Mouse (Mus musculus) gastrocnemius, postnatal 4 days (tissue): ENCODE measurements around the gene Otulin. TPM values are rescaled to one million over a fixed set of nuclear protein-coding genes. Genes with fewer than 3 reads are reported as not detected.

ENCODE experiments used
- DNase-seq, 2 experiments: peaks; one replicate each; pipeline ENCODE4 v3.0.0; 2021 to 2022; ENCODE audit warnings: low spot score in 2 of 2, mixed read lengths in 2 of 2
- total RNA-seq, 2 experiments: library from RNA; stranded (reverse); gene quantifications; 2 replicates each; pipeline ENCODE4 v1.2.3; 2021

The Otulin gene
- total RNA-seq, 2 experiments from 2014 or later: 23.8 to 28.1 TPM

- DNase-seq: no peak
Observed at GRCm38 (mm10) chr15:27552129-27552700, 78.3 kb downstream of the Otulin start.

DNA sequence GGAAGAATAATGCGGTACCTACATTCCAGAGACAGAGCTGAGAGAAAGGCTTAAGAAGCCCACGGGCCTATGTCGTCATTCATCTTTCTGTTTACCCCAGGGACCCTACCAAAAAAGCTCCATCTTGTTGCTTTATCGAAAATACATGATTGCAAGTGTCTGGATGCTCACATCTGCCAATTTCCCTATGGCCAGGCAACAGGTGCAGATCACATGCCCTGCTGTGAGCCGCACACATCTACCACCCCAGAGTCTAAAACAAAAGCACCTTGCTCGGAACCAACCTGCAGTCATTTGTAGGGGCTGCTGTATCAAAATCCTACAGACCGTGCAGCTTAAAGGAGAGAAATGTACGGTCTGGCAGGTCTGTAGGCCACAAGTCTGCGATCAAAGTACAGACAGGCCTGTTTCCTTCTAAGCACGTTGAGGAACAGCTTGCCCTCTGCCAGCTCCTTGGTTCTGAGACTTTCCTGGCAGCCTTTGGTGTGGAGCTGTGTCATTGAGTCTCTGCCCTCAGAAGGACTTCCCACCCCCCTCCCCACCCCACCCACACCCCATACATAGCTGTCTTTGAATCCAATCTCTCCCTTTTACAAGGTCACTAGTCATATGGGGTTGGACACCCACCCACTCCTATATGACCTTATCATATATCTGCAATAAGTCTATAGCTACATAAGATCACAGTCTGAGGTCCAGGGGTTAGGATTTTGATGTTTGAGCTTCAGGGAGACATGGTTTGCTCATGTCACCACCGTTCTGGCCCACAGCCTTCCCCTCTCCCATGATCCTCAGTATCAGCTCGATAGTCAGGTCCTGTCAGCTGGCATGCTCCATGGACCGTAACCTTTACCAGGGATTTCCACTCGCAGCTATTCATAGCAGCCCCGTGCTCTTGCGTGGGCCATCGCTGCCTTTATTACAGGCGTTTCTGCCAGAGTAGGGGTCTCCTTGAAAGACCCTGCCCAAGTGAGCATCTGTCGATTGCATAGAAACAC is 79.1 kb downstream of the Otulin start:
- no peak for DNase-seq

DNA sequence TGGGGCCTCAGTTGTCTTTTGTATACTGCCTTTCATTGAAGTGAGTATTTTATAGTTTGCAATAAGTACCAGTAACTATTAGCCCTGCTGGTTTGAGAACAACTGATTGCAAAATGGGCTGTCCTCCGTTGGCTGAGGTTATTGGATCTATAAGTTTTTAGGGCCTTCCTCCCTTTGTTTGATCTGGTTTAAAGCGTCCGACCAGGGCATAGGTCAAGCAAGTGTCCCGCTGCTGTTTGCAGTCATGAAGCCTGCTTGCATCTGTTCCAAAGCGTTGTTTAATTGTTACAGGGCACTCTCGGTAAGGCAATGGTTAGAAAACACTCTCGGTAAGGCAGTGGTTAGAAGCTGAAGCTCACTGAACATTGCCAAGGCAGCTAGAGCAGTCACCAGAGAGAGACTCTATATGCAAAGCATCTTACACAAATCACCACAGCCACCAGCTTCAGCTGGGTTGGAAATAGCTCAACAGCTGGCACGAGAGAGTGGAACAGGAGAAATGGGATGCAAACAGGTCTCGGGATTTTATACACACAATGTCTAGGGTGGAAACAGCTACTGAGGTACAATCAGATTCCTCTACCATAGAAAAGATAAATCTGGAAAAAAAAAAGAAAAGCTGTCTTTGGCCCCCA is 80.0 kb downstream of the Otulin start:
- no peak for DNase-seq

DNA sequence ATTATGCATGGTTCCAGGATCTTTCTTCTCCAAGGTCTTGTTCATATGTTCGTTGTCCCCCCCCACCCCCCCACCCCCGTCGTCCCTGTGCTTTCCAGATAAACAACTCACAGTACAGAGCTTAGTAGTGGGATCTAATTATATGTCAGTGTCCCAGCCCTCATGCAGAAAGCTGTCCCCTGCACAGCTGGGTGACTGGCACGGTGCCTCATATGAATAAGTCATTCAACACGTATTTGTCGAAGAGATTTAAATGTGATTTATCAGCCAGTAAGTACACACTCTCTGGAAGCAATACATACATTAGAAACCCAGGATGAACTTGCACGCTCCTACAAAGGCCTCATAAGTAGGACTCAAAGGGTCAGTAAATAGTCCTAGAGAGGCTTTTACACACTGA is 80.6 kb downstream of the Otulin start:
- no peak for DNase-seq

- DNase-seq: no peak
Observed at GRCm38 (mm10) chr15:27549071-27549470, 81.4 kb downstream of the Otulin start.

GRCm38 (mm10) chr15:27548110-27548509 is 82.4 kb downstream of the Otulin start:
- DNase-seq: no peak

- DNase-seq: no peak
Observed at GRCm38 (mm10) chr15:27545203-27545602, 85.3 kb downstream of the Otulin start.

GRCm38 (mm10) chr15:27539745-27540144 is 90.7 kb downstream of the Otulin start:
- no peak for DNase-seq

DNA sequence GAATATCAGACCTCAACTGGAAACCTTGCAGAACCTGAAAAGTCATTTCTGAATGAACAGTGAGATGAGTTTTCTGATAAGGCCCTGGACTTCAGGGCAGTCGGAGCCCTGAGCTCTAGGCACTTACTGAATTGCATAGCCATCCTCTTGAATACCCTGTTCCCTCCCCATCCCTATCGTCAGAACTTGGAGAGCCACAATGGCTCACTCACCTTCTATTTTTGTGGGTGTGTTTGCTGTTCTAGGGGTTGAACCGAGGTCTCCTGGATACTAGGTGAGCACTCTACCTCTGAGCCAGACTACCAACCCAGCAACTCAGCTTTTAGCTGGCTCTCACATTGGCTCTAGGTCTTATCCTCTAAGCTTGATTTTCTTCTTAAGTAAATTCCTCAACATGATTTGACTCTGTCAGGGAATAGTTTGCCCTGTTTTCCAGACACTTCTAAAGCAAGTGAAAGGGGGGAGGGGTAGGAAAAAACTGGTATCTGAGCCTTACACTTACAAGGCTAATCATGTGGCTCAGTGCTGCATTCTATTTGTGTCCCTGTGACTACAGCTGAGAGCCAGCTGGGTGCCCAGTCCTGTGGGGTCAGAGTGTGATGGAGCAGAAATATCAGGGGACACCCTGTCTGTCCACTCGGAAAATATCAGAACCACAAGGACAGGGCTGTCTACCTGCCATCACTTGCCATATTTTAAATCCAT is 92.8 kb downstream of the Otulin start:
- no peak for DNase-seq

DNA sequence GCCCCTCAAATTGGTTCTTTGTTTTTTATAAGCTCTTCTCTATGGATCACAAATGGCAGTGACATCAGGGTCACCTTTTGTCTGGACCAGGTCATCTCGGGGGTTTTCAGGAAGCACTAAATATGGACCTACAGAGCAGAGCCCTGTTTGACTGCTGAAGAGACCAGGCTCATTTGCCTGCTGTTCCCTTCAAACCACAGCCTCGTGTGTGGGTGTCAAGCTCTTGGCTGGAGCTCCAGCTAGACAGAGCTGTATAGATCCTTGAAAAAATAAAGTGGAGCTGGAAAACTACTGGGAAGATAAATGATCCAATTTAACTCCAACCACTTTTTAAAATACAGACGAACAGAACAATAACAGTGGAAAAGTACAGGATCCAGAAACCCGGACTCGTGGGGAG is 93.7 kb downstream of the Otulin start:
- DNase-seq: no peak

GRCm38 (mm10) chr15:27536186-27536585 is 94.3 kb downstream of the Otulin start:
- DNase-seq: no peak

GRCm38 (mm10) chr15:27535681-27536080 is 94.8 kb downstream of the Otulin start:
- no peak for DNase-seq

DNA sequence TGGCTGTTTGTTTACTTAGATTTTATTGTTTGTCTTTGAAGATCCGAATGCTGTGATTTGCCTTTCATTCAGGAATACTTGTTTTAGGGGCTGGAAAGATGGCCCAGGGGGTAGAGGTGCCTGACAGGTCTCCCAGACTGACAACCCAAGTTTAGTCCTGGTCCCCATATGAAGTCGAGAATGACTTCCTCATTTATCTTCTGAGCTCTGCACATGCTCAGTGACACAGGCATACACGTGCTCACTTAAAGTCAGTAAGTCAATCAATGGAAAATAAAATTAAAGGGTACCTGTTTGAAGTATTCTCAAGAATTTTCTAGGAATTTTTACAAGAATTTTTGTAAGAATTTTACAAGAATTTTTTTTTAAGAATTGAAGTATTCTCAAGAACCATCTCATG is 97.5 kb downstream of the Otulin start:
- DNase-seq: no peak

GRCm38 (mm10) chr15:27530023-27530422 is 100.5 kb downstream of the Otulin start:
- DNase-seq: no peak

DNA sequence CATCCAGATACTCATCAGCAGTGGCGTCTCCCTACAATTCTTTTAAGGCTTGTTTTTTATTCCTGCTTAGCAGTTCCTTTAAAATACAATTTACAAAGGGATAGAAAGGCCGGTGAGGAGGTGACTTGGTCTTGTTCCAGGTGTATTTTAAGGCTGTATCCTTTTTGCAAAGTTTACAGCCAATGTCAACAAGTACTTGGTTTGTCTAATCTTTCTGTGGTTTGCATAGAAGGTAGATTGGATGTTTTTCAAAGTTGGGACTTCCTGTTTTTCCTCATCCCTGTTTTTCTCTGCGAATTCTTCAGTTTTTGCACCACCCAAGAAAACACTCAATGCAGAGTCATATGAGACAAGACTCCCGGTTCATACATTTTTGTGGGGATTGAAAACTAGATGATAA is 101.6 kb downstream of the Otulin start:
- DNase-seq: no peak

DNA sequence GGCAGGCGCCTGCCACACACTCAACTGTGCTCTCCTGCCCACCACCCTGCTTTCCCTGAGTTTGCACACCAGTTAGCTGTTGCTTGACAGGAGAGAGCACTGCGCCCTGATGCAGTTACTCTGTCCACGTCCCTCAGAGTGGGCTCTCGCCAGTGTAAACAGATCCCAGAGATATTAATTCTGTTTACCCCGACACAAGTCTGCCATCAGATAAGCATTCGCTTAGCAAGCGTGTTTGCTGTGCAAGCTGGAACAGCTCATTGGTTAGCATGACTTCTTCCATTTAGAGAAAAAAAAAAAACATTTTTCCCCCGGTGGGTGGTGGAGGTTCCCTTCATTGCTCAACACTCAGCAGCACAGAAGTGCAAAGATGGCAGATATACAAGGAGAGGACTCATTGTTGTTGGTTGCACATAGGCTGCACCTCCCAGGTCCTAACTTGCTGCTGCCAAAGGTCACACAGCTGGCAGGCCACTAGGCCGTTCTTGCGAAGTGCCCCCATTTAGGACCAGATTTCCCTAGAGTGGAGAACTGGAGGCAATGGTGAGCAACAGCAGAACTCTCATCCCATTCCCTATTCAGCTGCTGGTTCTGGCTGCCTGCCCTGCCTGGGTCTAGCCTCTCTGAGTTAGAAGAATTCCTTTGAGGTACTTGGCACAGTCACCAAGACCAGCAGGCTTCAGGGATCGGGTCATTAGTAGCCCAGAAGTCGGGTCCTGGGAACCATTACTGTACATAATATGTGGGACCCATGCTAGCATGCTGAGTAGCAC is 105.1 kb downstream of the Otulin start:
- peak in 1 of 2 experiments; percentile 38 for DNase-seq

- DNase-seq: no peak
Observed at GRCm38 (mm10) chr15:27519857-27520256, 110.6 kb downstream of the Otulin start.

DNA sequence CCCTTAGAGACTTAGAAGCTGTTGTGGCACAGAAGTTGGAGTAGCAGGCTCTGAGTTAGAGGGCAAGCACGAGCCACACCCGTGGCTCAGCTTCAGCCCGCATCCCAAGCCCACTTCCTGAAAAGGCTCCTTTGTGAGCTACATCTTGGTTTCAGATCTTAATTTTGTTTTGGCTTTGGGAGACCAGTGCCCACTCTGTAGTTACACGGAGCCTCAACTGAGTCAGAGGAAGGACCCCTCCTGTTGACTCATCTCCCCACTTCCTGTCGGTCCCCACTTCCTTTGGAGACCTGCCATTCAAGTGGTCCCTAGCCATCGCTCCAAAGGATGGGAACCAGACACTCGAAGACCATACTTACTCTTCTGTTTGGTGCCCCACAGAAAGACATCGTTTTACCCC is 112.5 kb downstream of the Otulin start:
- no peak for DNase-seq

- DNase-seq: no peak
Observed at GRCm38 (mm10) chr15:27516927-27517326, 113.6 kb downstream of the Otulin start.

GRCm38 (mm10) chr15:27508982-27509381 is 121.5 kb downstream of the Otulin start:
- DNase-seq: no peak

- DNase-seq: no peak
Observed at GRCm38 (mm10) chr15:27508169-27508568, 122.3 kb downstream of the Otulin start.
